Mouse (Mus musculus) effector memory CD4-positive, alpha-beta T cell, adult 5 months (primary cell): ENCODE measurements around the gene Foxe3. TPM values are rescaled to one million over a fixed set of nuclear protein-coding genes. Genes with fewer than 3 reads are reported as not detected.

Experiments
- polyA plus RNA-seq: library from polyadenylated mRNA; unstranded; fragments of 100-300 nt; shearing (Covaris generic); gene quantifications from one replicate; pipeline ENCODE4 v1.2.1, GENCODE M21; 2017

The Foxe3 gene
- not detected for polyA plus RNA-seq

DNA sequence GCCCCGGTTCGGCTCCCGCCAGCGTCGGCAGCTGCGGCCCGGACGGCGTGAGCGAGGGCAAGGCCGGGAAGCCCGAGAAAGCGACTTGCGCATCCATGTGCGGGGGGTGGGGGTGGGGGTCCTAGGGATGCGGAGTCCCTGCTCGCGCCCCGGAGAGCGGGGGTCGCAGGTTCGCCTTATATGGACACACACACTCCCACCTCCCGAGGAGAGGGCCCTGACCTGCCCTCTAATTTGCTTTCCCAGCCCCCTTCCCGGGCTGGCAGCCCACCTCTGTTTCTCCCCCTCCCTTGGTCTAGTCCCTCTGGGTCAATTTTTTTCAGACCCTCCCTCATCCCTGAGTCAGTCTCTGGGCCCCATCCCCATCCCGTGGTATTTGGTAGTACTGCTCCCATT lies at the start of gene Foxe3:
TSS of gene Foxe3 (minus strand) at position 97 of the 396 bp plus-strand sequence.

DNA sequence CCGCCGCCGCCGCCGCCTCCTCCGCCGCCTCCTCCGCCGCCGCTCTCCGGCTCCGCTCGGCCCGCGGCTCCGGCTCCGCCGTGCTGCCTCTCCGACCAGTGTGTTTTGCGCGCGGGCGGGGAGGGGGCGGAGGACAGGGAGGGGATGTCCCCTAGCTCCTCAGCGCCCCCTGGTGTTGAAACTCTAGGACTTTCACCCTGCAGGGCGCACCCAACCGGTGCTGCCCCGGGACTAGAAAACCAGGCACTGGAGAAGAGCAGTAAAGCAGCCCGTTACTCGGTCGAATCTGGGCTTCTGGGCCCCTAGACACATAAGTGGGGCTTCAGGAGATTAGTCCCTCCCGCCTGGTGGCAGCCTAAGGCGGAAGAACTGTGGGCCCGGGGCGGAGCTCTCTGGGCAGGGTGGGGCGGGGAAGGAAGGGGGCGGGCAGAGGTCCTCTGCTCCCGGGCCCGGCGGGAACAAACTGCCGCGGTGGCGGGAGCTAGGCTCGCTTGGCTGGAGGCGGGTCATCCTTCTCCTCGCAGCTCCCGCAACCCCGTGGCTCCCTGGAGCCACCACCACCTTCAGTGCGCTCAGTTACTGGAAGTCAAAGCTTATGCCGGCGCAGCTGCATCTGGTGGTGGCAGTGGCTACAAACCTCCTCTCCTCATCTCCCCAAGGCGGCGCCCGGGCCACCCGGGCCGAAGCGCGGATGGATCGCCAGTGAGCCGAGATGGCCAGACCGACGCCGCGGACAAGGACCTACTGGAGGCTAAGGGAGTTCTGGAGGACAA lies 16.8 kb downstream of the Foxe3 start, which contains the start of gene Foxd2:
TSS of gene Foxd2 (minus strand) at position 45 of the 773 bp plus-strand sequence.

Other genes starting within 250 kb of the Foxe3 start
- not detected for gene Gm12830, start 104.3 kb downstream of the Foxe3 start, polyA plus RNA-seq
- gene Foxd2, start 17.1 kb downstream of the Foxe3 start, polyA plus RNA-seq: 2.6 TPM
- gene Cmpk1, start 61.2 kb upstream of the Foxe3 start, polyA plus RNA-seq: 88.7 TPM
- 0.66 TPM for gene Stil, start 74.1 kb upstream of the Foxe3 start, polyA plus RNA-seq
- not detected for gene Tal1, start 130.4 kb upstream of the Foxe3 start, polyA plus RNA-seq
- gene Pdzk1ip1, start 162.7 kb upstream of the Foxe3 start, polyA plus RNA-seq: 2.5 TPM
- gene Cyp4x1, start 208.3 kb upstream of the Foxe3 start, polyA plus RNA-seq: 0.10 TPM